Mouse (Mus musculus): ENCODE measurements around the gene Afg3l1. TPM values are rescaled to one million over a fixed set of nuclear protein-coding genes. Genes with fewer than 3 reads are reported as not detected.

The Afg3l1 gene
- polyA plus RNA-seq, 1 experiment from 2014 or later, result 17.0 TPM

- 91% methylated on average over 7 of the region's 7 CpGs for WGBS (ENCODE audit: missing documents)
- Histone ChIP-seq H3K4me3 (ENCODE audit: inconsistent target) (no peak overlapping the region), H3K79me2 (ENCODE audit: inconsistent target) (peaks cover 39% of the 10 kb centered on the region), H3K36me3 (ENCODE audit: inconsistent target) (peaks cover 50% of the 10 kb centered on the region), H3K27ac (no peak overlapping the region)
Measured at GRCm38 (mm10) chr8:123482627-123483026, 4.9 kb downstream of the Afg3l1 start.

GRCm38 (mm10) chr8:123491280-123492075 is 13.8 kb downstream of the Afg3l1 start:
- Histone ChIP-seq H3K36me3 (ENCODE audit: inconsistent target) (peaks cover 91% of the 10 kb centered on the region), H3K79me2 (ENCODE audit: inconsistent target) (no peaks in the 10 kb centered on the region), H3K27ac (no peak overlapping the region), H3K4me3 (ENCODE audit: inconsistent target) (no peak overlapping the region)
- WGBS (ENCODE audit: missing documents), result 72% methylated on average over 14 of the region's 15 CpGs

GRCm38 (mm10) chr8:123492898-123493297 is 15.2 kb downstream of the Afg3l1 start:
- no peak overlapping the region for H3K27ac ChIP-seq
- no peaks in the 10 kb centered on the region for H3K79me2 ChIP-seq (ENCODE audit: inconsistent target)
- 96% methylated on average over 9 of the region's 9 CpGs for WGBS (ENCODE audit: missing documents)
- no peak overlapping the region for H3K4me3 ChIP-seq (ENCODE audit: inconsistent target)
- H3K36me3 ChIP-seq (ENCODE audit: inconsistent target), result peaks cover 89% of the 10 kb centered on the region

GRCm38 (mm10) chr8:123497699-123498098 is 20.0 kb downstream of the Afg3l1 start:
- Histone ChIP-seq H3K36me3 (ENCODE audit: inconsistent target) (peaks cover 88% of the 10 kb centered on the region), H3K4me3 (ENCODE audit: inconsistent target) (no peak overlapping the region), H3K79me2 (ENCODE audit: inconsistent target) (no peaks in the 10 kb centered on the region), H3K27ac (no peak overlapping the region)
- 93% methylated on average over 4 of the region's 4 CpGs for WGBS (ENCODE audit: missing documents)

GRCm38 (mm10) chr8:123498963-123499362 is 21.3 kb downstream of the Afg3l1 start:
- H3K27ac ChIP-seq, result no peak overlapping the region
- H3K4me3 ChIP-seq (ENCODE audit: inconsistent target), result no peak overlapping the region
- H3K36me3 ChIP-seq (ENCODE audit: inconsistent target), result peaks cover 88% of the 10 kb centered on the region
- WGBS (ENCODE audit: missing documents), result 94% methylated on average over 11 of the region's 11 CpGs
- H3K79me2 ChIP-seq (ENCODE audit: inconsistent target), result no peaks in the 10 kb centered on the region

GRCm38 (mm10) chr8:123499556-123499955 is 21.9 kb downstream of the Afg3l1 start:
- 96% methylated on average over 11 of the region's 11 CpGs for WGBS (ENCODE audit: missing documents)
- H3K79me2 ChIP-seq (ENCODE audit: inconsistent target), result no peaks in the 10 kb centered on the region
- H3K27ac ChIP-seq, result no peak overlapping the region
- peaks cover 88% of the 10 kb centered on the region for H3K36me3 ChIP-seq (ENCODE audit: inconsistent target)
- no peak overlapping the region for H3K4me3 ChIP-seq (ENCODE audit: inconsistent target)

GRCm38 (mm10) chr8:123502192-123502591 is 24.5 kb downstream of the Afg3l1 start:
- no peak overlapping the region for H3K27ac ChIP-seq
- H3K79me2 ChIP-seq (ENCODE audit: inconsistent target), result no peaks in the 10 kb centered on the region
- no peak overlapping the region for H3K4me3 ChIP-seq (ENCODE audit: inconsistent target)
- H3K36me3 ChIP-seq (ENCODE audit: inconsistent target), result peaks cover 73% of the 10 kb centered on the region
- WGBS (ENCODE audit: missing documents), result 98% methylated on average over 5 of the region's 5 CpGs

- peaks cover 65% of the 10 kb centered on the region for H3K36me3 ChIP-seq (ENCODE audit: inconsistent target)
Measured at GRCm38 (mm10) chr8:123503801-123504467, 26.2 kb downstream of the Afg3l1 start.

GRCm38 (mm10) chr8:123504591-123505195 is 27.0 kb downstream of the Afg3l1 start:
- Histone ChIP-seq H3K4me3 (ENCODE audit: inconsistent target) (no peak overlapping the region), H3K27ac (no peak overlapping the region), H3K36me3 (ENCODE audit: inconsistent target) (peaks cover 59% of the 10 kb centered on the region), H3K79me2 (ENCODE audit: inconsistent target) (no peaks in the 10 kb centered on the region)
- WGBS (ENCODE audit: missing documents), result 92% methylated on average over 9 of the region's 9 CpGs

More at GRCm38 (mm10) chr8:123503801-123504467, 26.2 kb downstream of the Afg3l1 start:
- 97% methylated on average over 6 of the region's 6 CpGs for WGBS (ENCODE audit: missing documents)
- Histone ChIP-seq H3K79me2 (ENCODE audit: inconsistent target) (no peaks in the 10 kb centered on the region), H3K27ac (no peak overlapping the region), H3K4me3 (ENCODE audit: inconsistent target) (no peak overlapping the region)

GRCm38 (mm10) chr8:123505267-123505666 is 27.6 kb downstream of the Afg3l1 start:
- Histone ChIP-seq H3K36me3 (ENCODE audit: inconsistent target) (peaks cover 54% of the 10 kb centered on the region), H3K4me3 (ENCODE audit: inconsistent target) (no peak overlapping the region), H3K79me2 (ENCODE audit: inconsistent target) (no peaks in the 10 kb centered on the region), H3K27ac (no peak overlapping the region)
- 99% methylated on average over 4 of the region's 4 CpGs for WGBS (ENCODE audit: missing documents)

- 91% methylated on average over 9 of the region's 9 CpGs for WGBS (ENCODE audit: missing documents)
- Histone ChIP-seq H3K4me3 (ENCODE audit: inconsistent target) (no peak overlapping the region), H3K79me2 (ENCODE audit: inconsistent target) (no peaks in the 10 kb centered on the region), H3K27ac (no peak overlapping the region), H3K36me3 (ENCODE audit: inconsistent target) (peaks cover 49% of the 10 kb centered on the region)
Measured at GRCm38 (mm10) chr8:123505695-123506094, 28.0 kb downstream of the Afg3l1 start.

GRCm38 (mm10) chr8:123507153-123507552 is 29.4 kb downstream of the Afg3l1 start:
- Histone ChIP-seq H3K4me3 (ENCODE audit: inconsistent target) (no peak overlapping the region), H3K27ac (no peak overlapping the region), H3K36me3 (ENCODE audit: inconsistent target) (peaks cover 35% of the 10 kb centered on the region), H3K79me2 (ENCODE audit: inconsistent target) (no peaks in the 10 kb centered on the region)
- 93% methylated on average over 4 of the region's 5 CpGs for WGBS (ENCODE audit: missing documents)

- WGBS (ENCODE audit: missing documents), result 82% methylated on average over 5 of the region's 5 CpGs
- Histone ChIP-seq H3K4me3 (ENCODE audit: inconsistent target) (no peak overlapping the region), H3K27ac (no peak overlapping the region), H3K79me2 (ENCODE audit: inconsistent target) (no peaks in the 10 kb centered on the region), H3K36me3 (ENCODE audit: inconsistent target) (peaks cover 7% of the 10 kb centered on the region)
Measured at GRCm38 (mm10) chr8:123510819-123511218, 33.1 kb downstream of the Afg3l1 start.

GRCm38 (mm10) chr8:123514136-123514535 is 36.4 kb downstream of the Afg3l1 start:
- no peak overlapping the region for H3K4me3 ChIP-seq (ENCODE audit: inconsistent target)
- WGBS (ENCODE audit: missing documents), result 32% methylated on average over 9 of the region's 9 CpGs
- peaks cover 3% of the 10 kb centered on the region; the same call in 1 of the 2 replicates for H3K79me2 ChIP-seq (ENCODE audit: inconsistent target)
- no peak overlapping the region for H3K27ac ChIP-seq
- no peaks in the 10 kb centered on the region for H3K36me3 ChIP-seq (ENCODE audit: inconsistent target)
